Mouse (Mus musculus): ENCODE results near the gene Fbxw8.

DNA sequence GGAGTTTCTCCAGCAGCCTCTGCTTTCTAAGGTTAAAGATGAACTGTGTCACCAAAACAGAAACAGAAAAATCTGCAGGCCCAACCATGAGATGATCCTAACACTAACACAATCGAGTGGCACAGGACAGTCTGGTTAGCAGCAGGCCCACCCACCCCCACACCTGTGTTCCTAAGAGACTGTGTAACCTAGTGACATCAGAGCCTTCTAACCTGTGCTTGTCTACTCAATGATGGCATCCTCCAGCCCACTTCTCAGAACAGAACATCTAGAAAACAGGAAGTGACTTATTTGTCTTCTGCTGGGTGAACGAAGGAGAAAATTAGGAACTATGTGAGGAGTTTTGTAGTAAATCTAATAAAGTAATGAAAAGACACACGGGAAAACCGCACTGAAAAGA lies 33.3 kb downstream of the Fbxw8 start:
- no peak for TF ChIP-seq CTCF (IDR thresholded peaks at IDR 0.05; ENCODE audit: low read depth)
- TF ChIP-seq EP300 (IDR thresholded peaks at IDR 0.05; ENCODE audit: low read depth): no peak
